Mouse (Mus musculus): Measurements from ENCODE around the gene Smchd1.
A peak's percentile ranks its signal among the peaks of the same experiment; 100 is the strongest.
"Not testable (repeated sequence)": the region's sequence is repeated elsewhere in the genome, so short reads cannot be mapped to it uniquely, and the experiment has no call there.

Gene Smchd1

GRCm38 (mm10) chr17:71474762-71475704, at the start of gene Smchd1:
Gene Smchd1, minus strand, starts transcription at chr17:71475343.
- DNase-seq: peak; percentile 91

GRCm38 (mm10) chr17:71510297-71510696, 35.2 kb upstream of the Smchd1 start:
- no peak for DNase-seq

GRCm38 (mm10) chr17:71506832-71507231, 31.7 kb upstream of the Smchd1 start:
- DNase-seq: no peak

GRCm38 (mm10) chr17:71495784-71496183, 20.6 kb upstream of the Smchd1 start:
- DNase-seq: no peak

GRCm38 (mm10) chr17:71491332-71491686, 16.2 kb upstream of the Smchd1 start:
- DNase-seq: no peak

- no peak for DNase-seq
Observed at GRCm38 (mm10) chr17:71490666-71491331, 15.7 kb upstream of the Smchd1 start.

- no peak for DNase-seq
Observed at GRCm38 (mm10) chr17:71489703-71490461, 14.7 kb upstream of the Smchd1 start.

GRCm38 (mm10) chr17:71486231-71486851, 11.2 kb upstream of the Smchd1 start:
- DNase-seq: no peak

GRCm38 (mm10) chr17:71485791-71486230, 10.7 kb upstream of the Smchd1 start:
- DNase-seq: no peak

GRCm38 (mm10) chr17:71484711-71485110, 9.6 kb upstream of the Smchd1 start:
- DNase-seq: no peak

- DNase-seq: no peak
Observed at GRCm38 (mm10) chr17:71483418-71484060, 8.4 kb upstream of the Smchd1 start.

GRCm38 (mm10) chr17:71479381-71479901, 4.3 kb upstream of the Smchd1 start:
- DNase-seq: no peak

GRCm38 (mm10) chr17:71477481-71477880, 2.3 kb upstream of the Smchd1 start:
- DNase-seq: no peak

GRCm38 (mm10) chr17:71476346-71477020, 1.3 kb upstream of the Smchd1 start:
- peak; percentile 6 for DNase-seq

GRCm38 (mm10) chr17:71475705-71476089, 554 bp upstream of the Smchd1 start:
- peak; percentile 71 for DNase-seq

GRCm38 (mm10) chr17:71474128-71474527, 1.0 kb downstream of the Smchd1 start:
- DNase-seq: no peak

GRCm38 (mm10) chr17:71471261-71471660, 3.9 kb downstream of the Smchd1 start:
- DNase-seq: no peak

- no peak for DNase-seq
Observed at GRCm38 (mm10) chr17:71460312-71460711, 14.8 kb downstream of the Smchd1 start.

- DNase-seq: no peak
Observed at GRCm38 (mm10) chr17:71459818-71460217, 15.3 kb downstream of the Smchd1 start, which contains the start of gene Gm4707. Gene Gm4707, minus strand, starts transcription at chr17:71459918.

GRCm38 (mm10) chr17:71457361-71457760, 17.8 kb downstream of the Smchd1 start:
- not testable (repeated sequence) for DNase-seq

- DNase-seq: no peak
Observed at GRCm38 (mm10) chr17:71445191-71445590, 30.0 kb downstream of the Smchd1 start.

Measured in cerebellum, adult 8-10 months (tissue).